Mouse (Mus musculus): Measurements from ENCODE around the gene Clhc1. TPM values are rescaled to one million over a fixed set of nuclear protein-coding genes. Genes with fewer than 3 reads are reported as not detected.

The Clhc1 gene
- polyA plus RNA-seq, 1 experiment from 2014 or later: 0.17 TPM

DNA sequence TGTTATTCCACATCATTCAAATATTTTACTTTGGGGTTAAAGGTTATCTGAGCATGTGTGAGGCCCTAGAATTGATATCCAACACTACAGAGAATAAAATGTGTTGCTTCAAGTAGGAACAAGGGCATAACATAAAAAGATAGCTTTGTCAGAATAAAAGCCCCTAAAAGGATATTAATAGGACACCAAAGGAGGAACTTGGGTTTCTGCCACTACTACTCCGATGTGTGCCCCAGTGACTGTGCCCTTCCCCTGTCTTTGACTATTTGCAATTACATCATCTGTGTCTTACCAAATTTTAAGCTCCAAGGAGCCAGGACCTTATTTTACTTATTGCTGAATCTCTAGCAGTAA is 1.7 kb downstream of the Clhc1 start:
- Histone ChIP-seq H3K27me3 (ENCODE audit: control insufficient read depth, insufficient read depth, low read length) (no peaks in the 10 kb centered on the region), H3K9ac (replicated peaks; ENCODE audit: low read depth, low read length) (no peak overlapping the region), H3K4me2 (ENCODE audit: low read depth, low read length) (no peak overlapping the region), H3K4me1 (ENCODE audit: control insufficient read depth, insufficient read depth, low read length) (peaks cover 8% of the 10 kb centered on the region; the same call in 1 of the 2 replicates), H3K27ac (ENCODE audit: low read depth, low read length) (no peak overlapping the region), H3K9me3 (ENCODE audit: control insufficient read depth, low read length) (no peaks in the 10 kb centered on the region), H3K4me3 (ENCODE audit: low read depth, low read length) (no peak overlapping the region), H3K36me3 (ENCODE audit: control insufficient read depth, insufficient read depth, low read length) (peaks cover 12% of the 10 kb centered on the region)
- no peak for ATAC-seq (ENCODE audit: low read depth)
- WGBS: 93% methylated on average over 1 of the region's 1 CpGs

DNA sequence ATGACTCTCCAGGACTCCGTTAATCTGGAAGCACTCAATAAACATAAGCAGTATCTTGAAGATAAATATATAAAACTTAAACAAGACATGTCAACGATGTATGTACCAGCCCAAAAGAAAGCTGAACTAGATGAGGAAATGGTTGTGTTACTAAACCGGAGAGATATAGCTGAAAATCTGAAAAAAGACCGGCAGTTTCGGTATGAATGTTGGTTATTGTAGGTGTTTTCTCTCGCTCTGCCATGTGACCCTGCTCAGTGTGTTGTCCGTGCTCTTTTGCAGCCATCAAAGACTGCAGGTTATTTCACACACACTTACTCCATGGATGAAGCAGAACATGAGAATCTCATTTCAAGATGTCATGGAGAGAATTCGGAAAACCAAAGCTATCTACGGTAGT is 12.7 kb downstream of the Clhc1 start:
- 91% methylated on average over 9 of the region's 9 CpGs for WGBS
- H3K4me3 ChIP-seq (ENCODE audit: low read depth, low read length): no peak overlapping the region
- H3K9me3 ChIP-seq (ENCODE audit: control insufficient read depth, low read length): no peaks in the 10 kb centered on the region
- no peak overlapping the region for H3K4me2 ChIP-seq (ENCODE audit: low read depth, low read length)
- no peaks in the 10 kb centered on the region for H3K27me3 ChIP-seq (ENCODE audit: control insufficient read depth, insufficient read depth, low read length)
- no peak overlapping the region for H3K9ac ChIP-seq (replicated peaks; ENCODE audit: low read depth, low read length)
- ATAC-seq (ENCODE audit: low read depth): no peak
- no peaks in the 10 kb centered on the region for H3K4me1 ChIP-seq (ENCODE audit: control insufficient read depth, insufficient read depth, low read length)
- no peaks in the 10 kb centered on the region for H3K36me3 ChIP-seq (ENCODE audit: control insufficient read depth, insufficient read depth, low read length)
- no peak overlapping the region for H3K27ac ChIP-seq (ENCODE audit: low read depth, low read length)

DNA sequence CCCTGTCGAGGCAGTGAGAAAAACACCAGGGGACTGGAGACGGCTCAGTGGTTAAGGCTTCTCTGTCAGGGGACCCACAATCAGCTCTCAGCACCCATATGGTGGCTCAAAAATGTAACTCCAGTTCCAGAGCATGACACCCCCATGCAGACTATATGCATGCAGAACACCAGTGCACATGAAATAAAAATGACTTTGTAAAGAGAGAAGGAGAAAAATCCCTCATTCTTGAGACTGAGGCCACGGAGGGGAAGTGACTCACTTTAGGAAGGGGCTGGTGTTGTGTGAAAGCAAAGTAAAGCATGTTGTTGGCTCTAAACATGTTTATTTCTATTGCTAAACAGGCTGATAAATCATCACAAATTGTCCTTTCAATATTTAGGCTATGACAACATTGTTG is 13.2 kb downstream of the Clhc1 start:
- no peaks in the 10 kb centered on the region for H3K4me1 ChIP-seq (ENCODE audit: control insufficient read depth, insufficient read depth, low read length)
- no peak for ATAC-seq (ENCODE audit: low read depth)

DNA sequence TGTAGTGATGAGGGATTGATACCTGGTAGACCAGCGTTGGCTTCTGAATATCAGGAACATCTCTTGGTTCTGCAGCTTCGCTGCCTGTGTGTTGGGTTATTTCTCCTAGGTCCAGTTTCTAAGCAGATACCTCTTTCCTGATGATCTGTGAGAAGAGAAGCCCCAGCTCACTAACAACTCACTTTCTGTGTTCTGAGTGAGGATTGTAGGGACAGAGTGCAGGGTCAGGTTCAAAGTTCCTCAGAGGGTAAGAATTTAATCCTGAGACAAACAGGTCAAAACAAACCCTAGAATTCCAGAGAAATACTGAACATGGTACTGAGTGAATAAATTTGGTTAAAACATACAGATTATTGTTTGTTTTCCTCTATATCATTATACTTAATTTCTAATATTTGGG is 15.7 kb downstream of the Clhc1 start:
- Histone ChIP-seq H3K4me2 (ENCODE audit: low read depth, low read length) (no peak overlapping the region), H3K36me3 (ENCODE audit: control insufficient read depth, insufficient read depth, low read length) (no peaks in the 10 kb centered on the region), H3K27me3 (ENCODE audit: control insufficient read depth, insufficient read depth, low read length) (no peaks in the 10 kb centered on the region), H3K9me3 (ENCODE audit: control insufficient read depth, low read length) (no peaks in the 10 kb centered on the region), H3K27ac (ENCODE audit: low read depth, low read length) (no peak overlapping the region), H3K4me3 (ENCODE audit: low read depth, low read length) (no peak overlapping the region), H3K4me1 (ENCODE audit: control insufficient read depth, insufficient read depth, low read length) (no peaks in the 10 kb centered on the region), H3K9ac (replicated peaks; ENCODE audit: low read depth, low read length) (no peak overlapping the region)
- WGBS: 92% methylated on average over 2 of the region's 2 CpGs
- no peak for ATAC-seq (ENCODE audit: low read depth)

More for the DNA sequence above, 13.2 kb downstream of the Clhc1 start:
- 88% methylated on average over 3 of the region's 3 CpGs for WGBS
- Histone ChIP-seq H3K9me3 (ENCODE audit: control insufficient read depth, low read length) (no peaks in the 10 kb centered on the region), H3K27me3 (ENCODE audit: control insufficient read depth, insufficient read depth, low read length) (no peaks in the 10 kb centered on the region), H3K9ac (replicated peaks; ENCODE audit: low read depth, low read length) (no peak overlapping the region), H3K4me2 (ENCODE audit: low read depth, low read length) (no peak overlapping the region), H3K27ac (ENCODE audit: low read depth, low read length) (no peak overlapping the region), H3K4me3 (ENCODE audit: low read depth, low read length) (no peak overlapping the region), H3K36me3 (ENCODE audit: control insufficient read depth, insufficient read depth, low read length) (no peaks in the 10 kb centered on the region)

DNA sequence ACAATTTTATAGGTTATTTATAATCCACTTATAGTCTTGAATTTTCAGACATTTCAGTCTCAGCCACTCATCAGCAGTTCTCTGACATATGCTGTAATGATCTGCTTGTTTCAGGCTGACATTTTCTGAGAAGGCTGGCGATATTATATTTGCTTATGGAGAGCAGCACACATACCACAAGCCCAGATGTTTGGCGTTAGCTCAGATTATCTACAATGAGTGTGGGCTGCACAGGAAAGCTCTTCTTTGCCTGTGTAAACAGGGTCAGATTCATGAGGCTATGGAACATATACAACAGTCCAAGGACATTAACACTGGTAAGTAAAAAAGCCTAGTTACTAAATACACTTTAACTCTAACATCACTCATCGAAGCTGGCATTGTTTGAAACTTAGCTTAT is 23.8 kb downstream of the Clhc1 start:
- no peak for ATAC-seq (ENCODE audit: low read depth)
- Histone ChIP-seq H3K36me3 (ENCODE audit: control insufficient read depth, insufficient read depth, low read length) (no peaks in the 10 kb centered on the region), H3K27ac (ENCODE audit: low read depth, low read length) (no peak overlapping the region), H3K9ac (replicated peaks; ENCODE audit: low read depth, low read length) (no peak overlapping the region), H3K9me3 (ENCODE audit: control insufficient read depth, low read length) (no peaks in the 10 kb centered on the region), H3K4me2 (ENCODE audit: low read depth, low read length) (no peak overlapping the region), H3K4me3 (ENCODE audit: low read depth, low read length) (no peak overlapping the region), H3K27me3 (ENCODE audit: control insufficient read depth, insufficient read depth, low read length) (no peaks in the 10 kb centered on the region), H3K4me1 (ENCODE audit: control insufficient read depth, insufficient read depth, low read length) (no peaks in the 10 kb centered on the region)
- 84% methylated on average over 3 of the region's 3 CpGs for WGBS

DNA sequence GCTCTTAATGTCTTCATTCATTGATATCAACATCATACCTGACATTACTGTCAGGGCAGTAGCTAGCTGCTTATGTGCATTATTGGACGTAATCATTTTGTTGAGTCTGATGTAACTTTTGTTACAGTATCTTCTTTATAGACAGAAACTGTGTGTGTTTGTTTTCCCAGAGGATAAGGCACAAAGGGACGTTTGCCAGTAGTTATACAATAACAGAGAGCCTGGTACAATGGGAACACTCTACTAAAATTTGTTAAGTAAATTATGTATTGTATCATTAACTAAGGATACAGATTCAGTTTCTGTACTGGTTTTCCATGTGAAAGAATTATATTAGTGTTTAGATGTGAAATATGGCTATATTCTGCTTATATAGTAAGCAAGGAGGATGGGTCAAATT is 24.9 kb downstream of the Clhc1 start:
- H3K36me3 ChIP-seq (ENCODE audit: control insufficient read depth, insufficient read depth, low read length): no peaks in the 10 kb centered on the region
- H3K9me3 ChIP-seq (ENCODE audit: control insufficient read depth, low read length): no peaks in the 10 kb centered on the region
- H3K4me2 ChIP-seq (ENCODE audit: low read depth, low read length): no peak overlapping the region
- H3K27me3 ChIP-seq (ENCODE audit: control insufficient read depth, insufficient read depth, low read length): no peaks in the 10 kb centered on the region
- ATAC-seq (ENCODE audit: low read depth): no peak
- no peaks in the 10 kb centered on the region for H3K4me1 ChIP-seq (ENCODE audit: control insufficient read depth, insufficient read depth, low read length)
- no peak overlapping the region for H3K4me3 ChIP-seq (ENCODE audit: low read depth, low read length)
- 74% methylated on average over 2 of the region's 2 CpGs for WGBS
- H3K27ac ChIP-seq (ENCODE audit: low read depth, low read length): no peak overlapping the region
- no peak overlapping the region for H3K9ac ChIP-seq (replicated peaks; ENCODE audit: low read depth, low read length)

DNA sequence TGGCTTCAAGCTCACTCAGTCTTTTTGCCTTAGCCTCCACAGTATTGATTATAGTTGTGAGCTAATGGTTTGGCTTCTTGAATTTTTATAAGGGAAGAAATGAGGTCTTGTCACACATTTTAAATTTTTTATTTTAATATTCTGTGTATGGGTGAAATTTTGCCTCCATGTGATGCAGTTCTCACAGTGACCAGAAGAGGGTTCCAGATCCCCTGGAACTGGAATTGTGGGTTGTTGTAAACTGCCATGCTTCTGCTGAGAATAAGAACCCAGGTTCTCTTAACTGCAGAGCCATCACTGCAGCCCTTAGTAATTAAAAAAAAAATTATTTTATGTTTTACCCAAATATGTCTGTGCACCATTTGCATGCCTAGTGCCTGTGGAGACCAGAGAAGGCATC is 31.9 kb downstream of the Clhc1 start:
- Histone ChIP-seq H3K27ac (ENCODE audit: low read depth, low read length) (no peak overlapping the region), H3K9ac (replicated peaks; ENCODE audit: low read depth, low read length) (no peak overlapping the region), H3K4me3 (ENCODE audit: low read depth, low read length) (no peak overlapping the region), H3K9me3 (ENCODE audit: control insufficient read depth, low read length) (no peaks in the 10 kb centered on the region), H3K36me3 (ENCODE audit: control insufficient read depth, insufficient read depth, low read length) (no peaks in the 10 kb centered on the region), H3K4me1 (ENCODE audit: control insufficient read depth, insufficient read depth, low read length) (no peaks in the 10 kb centered on the region), H3K27me3 (ENCODE audit: control insufficient read depth, insufficient read depth, low read length) (no peaks in the 10 kb centered on the region), H3K4me2 (ENCODE audit: low read depth, low read length) (no peak overlapping the region)
- no peak for ATAC-seq (ENCODE audit: low read depth)

DNA sequence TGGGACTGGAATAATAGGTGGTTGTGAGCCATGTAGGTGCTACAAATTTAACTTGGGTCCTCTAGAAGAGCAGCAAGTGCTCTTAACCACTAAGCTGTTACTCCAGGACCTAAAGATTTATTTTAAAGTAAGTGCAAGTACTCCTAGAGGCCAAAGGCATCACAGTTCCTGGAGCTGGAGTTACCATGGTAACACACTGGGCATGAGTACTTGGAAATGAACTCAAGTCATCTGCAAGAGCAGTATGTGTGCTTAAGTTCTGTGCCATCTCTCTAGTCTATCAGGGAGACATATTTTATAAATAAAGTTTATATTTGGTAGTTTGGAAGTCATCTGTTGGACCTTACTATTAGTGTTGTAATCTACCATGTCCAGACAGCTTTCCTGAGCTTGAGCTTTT is 47.5 kb downstream of the Clhc1 start:
- H3K4me1 ChIP-seq (ENCODE audit: control insufficient read depth, insufficient read depth, low read length): no peaks in the 10 kb centered on the region
- no peak overlapping the region for H3K27ac ChIP-seq (ENCODE audit: low read depth, low read length)
- H3K27me3 ChIP-seq (ENCODE audit: control insufficient read depth, insufficient read depth, low read length): no peaks in the 10 kb centered on the region
- no peak overlapping the region for H3K4me2 ChIP-seq (ENCODE audit: low read depth, low read length)
- no peaks in the 10 kb centered on the region for H3K36me3 ChIP-seq (ENCODE audit: control insufficient read depth, insufficient read depth, low read length)
- no peaks in the 10 kb centered on the region for H3K9me3 ChIP-seq (ENCODE audit: control insufficient read depth, low read length)
- H3K9ac ChIP-seq (replicated peaks; ENCODE audit: low read depth, low read length): no peak overlapping the region
- ATAC-seq (ENCODE audit: low read depth): no peak
- H3K4me3 ChIP-seq (ENCODE audit: low read depth, low read length): no peak overlapping the region

DNA sequence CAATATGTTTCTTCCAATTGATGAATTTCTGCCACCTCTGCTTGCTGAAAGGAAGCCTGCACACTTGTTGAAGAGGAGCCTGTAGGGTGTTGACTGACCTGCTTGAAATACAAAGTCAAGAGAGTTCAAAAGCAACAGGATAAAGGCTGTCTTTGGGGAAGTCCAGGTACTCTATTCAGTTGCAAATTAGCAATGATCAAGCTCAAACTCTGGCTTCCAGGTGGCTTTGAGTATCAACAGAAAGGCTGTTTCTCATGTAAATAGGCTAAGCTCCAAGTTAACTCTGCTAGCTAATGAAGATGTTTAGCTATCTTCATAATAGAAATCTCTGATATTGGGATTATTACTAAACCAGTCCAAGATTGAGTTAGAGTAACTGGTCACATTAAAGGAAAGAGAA is 49.4 kb downstream of the Clhc1 start:
- Histone ChIP-seq H3K27ac (ENCODE audit: low read depth, low read length) (no peak overlapping the region), H3K4me2 (ENCODE audit: low read depth, low read length) (no peak overlapping the region), H3K4me3 (ENCODE audit: low read depth, low read length) (no peak overlapping the region), H3K27me3 (ENCODE audit: control insufficient read depth, insufficient read depth, low read length) (no peaks in the 10 kb centered on the region), H3K4me1 (ENCODE audit: control insufficient read depth, insufficient read depth, low read length) (no peaks in the 10 kb centered on the region), H3K9ac (replicated peaks; ENCODE audit: low read depth, low read length) (no peak overlapping the region), H3K9me3 (ENCODE audit: control insufficient read depth, low read length) (no peaks in the 10 kb centered on the region), H3K36me3 (ENCODE audit: control insufficient read depth, insufficient read depth, low read length) (no peaks in the 10 kb centered on the region)
- no peak for ATAC-seq (ENCODE audit: low read depth)

DNA sequence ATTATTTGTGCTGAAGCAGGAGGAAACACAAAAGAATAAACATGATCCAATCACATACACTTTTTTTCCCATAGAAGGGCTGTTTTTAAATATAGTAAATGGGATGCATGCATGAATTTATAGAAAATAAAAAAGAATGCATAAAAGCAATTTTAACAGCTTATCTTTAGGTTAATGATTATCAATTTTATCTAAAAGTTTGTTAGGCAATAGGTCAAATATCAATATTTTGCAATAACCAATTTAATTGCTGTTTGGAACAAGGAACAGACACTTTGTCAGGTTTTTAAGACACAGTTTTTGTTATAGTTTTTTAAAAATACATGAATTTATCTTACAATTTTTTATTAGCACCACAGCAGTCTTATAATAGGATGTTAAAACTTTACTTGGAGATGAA is 51.2 kb downstream of the Clhc1 start:
- H3K27me3 ChIP-seq (ENCODE audit: control insufficient read depth, insufficient read depth, low read length): no peaks in the 10 kb centered on the region
- H3K9me3 ChIP-seq (ENCODE audit: control insufficient read depth, low read length): no peaks in the 10 kb centered on the region
- no peak overlapping the region for H3K4me3 ChIP-seq (ENCODE audit: low read depth, low read length)
- H3K27ac ChIP-seq (ENCODE audit: low read depth, low read length): no peak overlapping the region
- H3K9ac ChIP-seq (replicated peaks; ENCODE audit: low read depth, low read length): no peak overlapping the region
- no peak overlapping the region for H3K4me2 ChIP-seq (ENCODE audit: low read depth, low read length)
- no peaks in the 10 kb centered on the region for H3K36me3 ChIP-seq (ENCODE audit: control insufficient read depth, insufficient read depth, low read length)
- no peaks in the 10 kb centered on the region for H3K4me1 ChIP-seq (ENCODE audit: control insufficient read depth, insufficient read depth, low read length)
- ATAC-seq (ENCODE audit: low read depth): no peak

All from neural tube, embryonic 14.5 days (tissue).